Mouse (Mus musculus): Measurements from ENCODE around the gene Zdhhc20. TPM values are rescaled to one million over a fixed set of nuclear protein-coding genes. Genes with fewer than 3 reads are reported as not detected.

The Zdhhc20 gene
- polyA plus RNA-seq, 1 experiment = 5.1 TPM

GRCm38 (mm10) chr14:57811844-57812243, 78.2 kb downstream of the Zdhhc20 start:
- H3K4me1 ChIP-seq (ENCODE audit: control insufficient read depth, insufficient read depth, insufficient read length, low read length) = no peaks in the 10 kb centered on the region; the same call in 1 of the 2 replicates
- H3K27ac ChIP-seq (replicated peaks; ENCODE audit: low read depth, low read length) = no peak overlapping the region
- no peak overlapping the region for H3K4me3 ChIP-seq (ENCODE audit: insufficient read depth, low read depth, low read length)

GRCm38 (mm10) chr14:57810886-57811285, 79.2 kb downstream of the Zdhhc20 start:
- H3K4me3 ChIP-seq (ENCODE audit: insufficient read depth, low read depth, low read length) = no peak overlapping the region
- no peak overlapping the region for H3K27ac ChIP-seq (replicated peaks; ENCODE audit: low read depth, low read length)
- no peaks in the 10 kb centered on the region; the same call in 1 of the 2 replicates for H3K4me1 ChIP-seq (ENCODE audit: control insufficient read depth, insufficient read depth, insufficient read length, low read length)

- Histone ChIP-seq H3K4me3 (ENCODE audit: insufficient read depth, low read depth, low read length) (no peak overlapping the region), H3K27ac (replicated peaks; ENCODE audit: low read depth, low read length) (no peak overlapping the region), H3K4me1 (ENCODE audit: control insufficient read depth, insufficient read depth, insufficient read length, low read length) (no peaks in the 10 kb centered on the region; the same call in 1 of the 2 replicates)
Measured at GRCm38 (mm10) chr14:57808558-57808957, 81.5 kb downstream of the Zdhhc20 start.

- Histone ChIP-seq H3K27ac (replicated peaks; ENCODE audit: low read depth, low read length) (no peak overlapping the region), H3K4me1 (ENCODE audit: control insufficient read depth, insufficient read depth, insufficient read length, low read length) (no peaks in the 10 kb centered on the region; the same call in 1 of the 2 replicates), H3K4me3 (ENCODE audit: insufficient read depth, low read depth, low read length) (no peak overlapping the region)
Measured at GRCm38 (mm10) chr14:57803731-57804130, 86.3 kb downstream of the Zdhhc20 start.

- H3K27ac ChIP-seq (replicated peaks; ENCODE audit: low read depth, low read length) = peak within 1 kb of the TSS; percentile 38
- H3K4me3 ChIP-seq (ENCODE audit: insufficient read depth, low read depth, low read length) = peak within 1 kb of the TSS; percentile 89
- no peaks in the 10 kb centered on the region for H3K4me1 ChIP-seq (ENCODE audit: control insufficient read depth, insufficient read depth, insufficient read length, low read length)
Measured at GRCm38 (mm10) chr14:57797991-57798931, 91.8 kb downstream of the Zdhhc20 start, which contains the start of gene Sap18. TSS of gene Sap18 (plus strand) at chr14:57798180.

GRCm38 (mm10) chr14:57797551-57797950, 92.5 kb downstream of the Zdhhc20 start:
- H3K27ac ChIP-seq (replicated peaks; ENCODE audit: low read depth, low read length) = no peak overlapping the region
- peak overlapping the region; percentile 48 for H3K4me3 ChIP-seq (ENCODE audit: insufficient read depth, low read depth, low read length)
- no peaks in the 10 kb centered on the region for H3K4me1 ChIP-seq (ENCODE audit: control insufficient read depth, insufficient read depth, insufficient read length, low read length)

- no peak overlapping the region for H3K4me3 ChIP-seq (ENCODE audit: insufficient read depth, low read depth, low read length)
- no peak overlapping the region for H3K27ac ChIP-seq (replicated peaks; ENCODE audit: low read depth, low read length)
- H3K4me1 ChIP-seq (ENCODE audit: control insufficient read depth, insufficient read depth, insufficient read length, low read length) = no peaks in the 10 kb centered on the region
Measured at GRCm38 (mm10) chr14:57791171-57791570, 98.9 kb downstream of the Zdhhc20 start.

- no peaks in the 10 kb centered on the region for H3K4me1 ChIP-seq (ENCODE audit: control insufficient read depth, insufficient read depth, insufficient read length, low read length)
- no peak overlapping the region for H3K4me3 ChIP-seq (ENCODE audit: insufficient read depth, low read depth, low read length)
- no peak overlapping the region for H3K27ac ChIP-seq (replicated peaks; ENCODE audit: low read depth, low read length)
Measured at GRCm38 (mm10) chr14:57789759-57790158, 100.3 kb downstream of the Zdhhc20 start.

GRCm38 (mm10) chr14:57789311-57789710, 100.8 kb downstream of the Zdhhc20 start:
- H3K4me3 ChIP-seq (ENCODE audit: insufficient read depth, low read depth, low read length) = no peak overlapping the region
- H3K27ac ChIP-seq (replicated peaks; ENCODE audit: low read depth, low read length) = no peak overlapping the region
- H3K4me1 ChIP-seq (ENCODE audit: control insufficient read depth, insufficient read depth, insufficient read length, low read length) = no peaks in the 10 kb centered on the region

GRCm38 (mm10) chr14:57787406-57787805, 102.7 kb downstream of the Zdhhc20 start:
- Histone ChIP-seq H3K4me3 (ENCODE audit: insufficient read depth, low read depth, low read length) (no peak overlapping the region), H3K27ac (replicated peaks; ENCODE audit: low read depth, low read length) (no peak overlapping the region), H3K4me1 (ENCODE audit: control insufficient read depth, insufficient read depth, insufficient read length, low read length) (no peaks in the 10 kb centered on the region)

Other genes starting within 250 kb of the Zdhhc20 start
- 5.5 and 5.9 TPM in 2 replicates for gene Xpo4, start 224.8 kb downstream of the Zdhhc20 start, polyA plus RNA-seq (2012; ENCODE audit: insufficient read depth, insufficient read length, missing spikeins)
- not detected in 2 replicates for gene Gm49361, start 144.2 kb downstream of the Zdhhc20 start, polyA plus RNA-seq (2012; ENCODE audit: insufficient read depth, insufficient read length, missing spikeins)
- 19.5 and 20.1 TPM in 2 replicates for gene Lats2, start 131.9 kb downstream of the Zdhhc20 start, polyA plus RNA-seq (2012; ENCODE audit: insufficient read depth, insufficient read length, missing spikeins)
- 55.9 and 69.4 TPM in 2 replicates for gene Sap18, start 92.1 kb downstream of the Zdhhc20 start, polyA plus RNA-seq (2012; ENCODE audit: insufficient read depth, insufficient read length, missing spikeins)
- gene Ska3, start 64.1 kb downstream of the Zdhhc20 start, polyA plus RNA-seq (2012; ENCODE audit: insufficient read depth, insufficient read length, missing spikeins) = not detected in 2 replicates
- 117 and 149 TPM in 2 replicates for gene Mrpl57, start 64.0 kb downstream of the Zdhhc20 start, polyA plus RNA-seq (2012; ENCODE audit: insufficient read depth, insufficient read length, missing spikeins)
- gene Micu2, start 109.0 kb upstream of the Zdhhc20 start, polyA plus RNA-seq (2012; ENCODE audit: insufficient read depth, insufficient read length, missing spikeins) = 35.7 and 41.8 TPM in 2 replicates
- gene Fgf9, start 180.3 kb upstream of the Zdhhc20 start, polyA plus RNA-seq (2012; ENCODE audit: insufficient read depth, insufficient read length, missing spikeins) = 1.3 and 2.9 TPM in 2 replicates